Mouse (Mus musculus) forebrain, embryonic 11.5 days (tissue): ENCODE results near the gene Nat14. TPM values are rescaled to one million over a fixed set of nuclear protein-coding genes. Genes with fewer than 3 reads are reported as not detected.
A peak's percentile ranks its signal among the peaks of the same experiment; 100 is the strongest.

ENCODE experiments used
- ATAC-seq: fragments of 200-750 bp; cut with Nextera tagmentation; replicated peaks from 2 replicates; pipeline ENCODE4 v1.8.0; 2017; ENCODE audit warnings: moderate TSS enrichment; ENCODE audit not compliant: low FRiP score
- DNase-seq: peaks from one replicate; pipeline ENCODE4 v3.0.0-alpha.2; 2017; ENCODE audit warnings: low spot score
- H3K27ac ChIP-seq: fragments of 300-500 bp; sonication (generic); 2 replicates; pipeline ENCODE4 v1.5.1; 2014; ENCODE audit warnings: low read depth, low read length
- H3K27me3 ChIP-seq: fragments of 300-500 bp; sonication (generic); 2 replicates; pipeline ENCODE4 v1.6.1; 2014; ENCODE audit warnings: mild to moderate bottlenecking, low read length, mixed read lengths; ENCODE audit not compliant: control insufficient read depth, insufficient read depth
- H3K36me3 ChIP-seq: fragments of 300-500 bp; sonication (generic); 2 replicates; pipeline ENCODE4 v1.6.1; 2014; ENCODE audit warnings: mild to moderate bottlenecking, low read length, moderate library complexity, mixed read lengths; ENCODE audit not compliant: control insufficient read depth, insufficient read depth
- H3K4me1 ChIP-seq: fragments of 300-500 bp; sonication (generic); replicated peaks from 2 replicates; pipeline ENCODE4 v1.6.1; 2014; ENCODE audit warnings: low read length, mixed read lengths; ENCODE audit not compliant: control insufficient read depth, insufficient read depth
- H3K4me2 ChIP-seq: fragments of 300-500 bp; sonication (generic); 2 replicates; pipeline ENCODE4 v1.6.1; 2014; ENCODE audit warnings: low read depth, mild to moderate bottlenecking, low read length, moderate library complexity, mixed read lengths; ENCODE audit not compliant: severe bottlenecking
- H3K4me3 ChIP-seq: fragments of 300-500 bp; sonication (generic); 2 replicates; pipeline ENCODE4 v1.5.1; 2014; ENCODE audit warnings: low read depth, low read length
- H3K9ac ChIP-seq: fragments of 300-500 bp; sonication (generic); 2 replicates; pipeline ENCODE4 v1.6.1; 2014; ENCODE audit warnings: low read length
- H3K9me3 ChIP-seq: fragments of 300-500 bp; sonication (generic); 2 replicates; pipeline ENCODE4 v1.6.1; 2016; ENCODE audit warnings: low read length, mixed read lengths; ENCODE audit not compliant: control insufficient read depth
- WGBS: fragments of 180-500 bp; shearing (Covaris S2); extraction: QIAGEN DNeasy Blood & Tissue Kit; methylation state at CpG from one replicate; pipeline ENCODE4 v1.1.7; 2014; 5-methylcytosine and 5-hydroxymethylcytosine counted together
- polyA plus RNA-seq: library from polyadenylated mRNA; unstranded; fragments of >200 nt; fragmentation: Nextera tagmentation; extraction: Ambion mirVana; gene quantifications from 2 replicates; pipeline ENCODE4 v1.2.1, GENCODE M21; 2014

The Nat14 gene
- polyA plus RNA-seq, 1 experiment from 2014 or later, result 10.8 TPM

GRCm38 (mm10) chr7:4915669-4916416, 6.0 kb upstream of the Nat14 start:
- Histone ChIP-seq H3K9me3 (no peaks in the 10 kb centered on the region), H3K4me3 (peak overlapping the region; percentile 70), H3K4me2 (peak overlapping the region; percentile 90), H3K36me3 (peaks cover 4% of the 10 kb centered on the region; the same call in 1 of the 2 replicates), H3K9ac (peak overlapping the region; percentile 94), H3K27ac (peak overlapping the region; percentile 81), H3K4me1 (peaks cover 8% of the 10 kb centered on the region; the same call in 1 of the 2 replicates), H3K27me3 (no peaks in the 10 kb centered on the region)
- DNase-seq (peak; percentile 53), ATAC-seq (peak; percentile 23)
- 25% methylated on average over 14 of the region's 14 CpGs for WGBS

GRCm38 (mm10) chr7:4917494-4917893, 4.3 kb upstream of the Nat14 start:
- Histone ChIP-seq H3K4me3 (no peak overlapping the region), H3K27ac (no peak overlapping the region), H3K27me3 (no peaks in the 10 kb centered on the region), H3K36me3 (peaks cover 5% of the 10 kb centered on the region; the same call in 1 of the 2 replicates), H3K4me1 (peaks cover 19% of the 10 kb centered on the region), H3K9ac (no peak overlapping the region), H3K4me2 (no peak overlapping the region), H3K9me3 (no peaks in the 10 kb centered on the region)
- ATAC-seq, result no peak
- 83% methylated on average over 2 of the region's 2 CpGs for WGBS
- no peak for DNase-seq

- Histone ChIP-seq H3K4me2 (no peak overlapping the region), H3K9me3 (no peaks in the 10 kb centered on the region), H3K4me1 (peaks cover 26% of the 10 kb centered on the region), H3K27ac (no peak overlapping the region), H3K4me3 (no peak overlapping the region), H3K27me3 (no peaks in the 10 kb centered on the region), H3K36me3 (peaks cover 5% of the 10 kb centered on the region; the same call in 1 of the 2 replicates), H3K9ac (no peak overlapping the region)
- DNase-seq, result no peak
- 95% methylated on average over 15 of the region's 15 CpGs for WGBS
- ATAC-seq, result no peak
Measured at GRCm38 (mm10) chr7:4918681-4919080, 3.1 kb upstream of the Nat14 start.

- H3K27ac ChIP-seq, result no peak overlapping the region
- H3K4me3 ChIP-seq, result no peak overlapping the region
- no peak overlapping the region for H3K9ac ChIP-seq
- H3K9me3 ChIP-seq, result no peaks in the 10 kb centered on the region
- no peak overlapping the region for H3K4me2 ChIP-seq
- H3K27me3 ChIP-seq, result no peaks in the 10 kb centered on the region
- peaks cover 31% of the 10 kb centered on the region for H3K4me1 ChIP-seq
- DNase-seq (peak; percentile 49), ATAC-seq (no peak)
- WGBS, result 89% methylated on average over 21 of the region's 21 CpGs
- H3K36me3 ChIP-seq, result peaks cover 5% of the 10 kb centered on the region; the same call in 1 of the 2 replicates
Measured at GRCm38 (mm10) chr7:4919096-4919495, 2.7 kb upstream of the Nat14 start.

GRCm38 (mm10) chr7:4919971-4920370, 1.9 kb upstream of the Nat14 start:
- Histone ChIP-seq H3K36me3 (peaks cover 5% of the 10 kb centered on the region; the same call in 1 of the 2 replicates), H3K27me3 (no peaks in the 10 kb centered on the region), H3K4me1 (peaks cover 38% of the 10 kb centered on the region), H3K4me2 (no peak overlapping the region), H3K9ac (no peak overlapping the region), H3K9me3 (no peaks in the 10 kb centered on the region), H3K27ac (no peak overlapping the region), H3K4me3 (no peak overlapping the region)
- no peak for ATAC-seq
- DNase-seq, result no peak
- WGBS, result 90% methylated on average over 21 of the region's 21 CpGs

GRCm38 (mm10) chr7:4920496-4920895, 1.3 kb upstream of the Nat14 start:
- no peak overlapping the region for H3K9ac ChIP-seq
- H3K4me2 ChIP-seq, result no peak overlapping the region
- peak overlapping the region; percentile 97; the same call in 1 of the 2 replicates for H3K27ac ChIP-seq

GRCm38 (mm10) chr7:4920976-4921823, 628 bp upstream of the Nat14 start:
- Histone ChIP-seq H3K27ac (peak overlapping the region; percentile 97), H3K36me3 (peaks cover 5% of the 10 kb centered on the region; the same call in 1 of the 2 replicates), H3K9me3 (no peaks in the 10 kb centered on the region), H3K27me3 (no peaks in the 10 kb centered on the region), H3K4me3 (no peak overlapping the region), H3K4me1 (peaks cover 48% of the 10 kb centered on the region), H3K9ac (peak overlapping the region; percentile 35), H3K4me2 (no peak overlapping the region; the same call in 1 of the 2 replicates)
- DNase-seq (peak; percentile 57), ATAC-seq (no peak)
- 56% methylated on average over 23 of the region's 23 CpGs for WGBS

More at GRCm38 (mm10) chr7:4920496-4920895, 1.3 kb upstream of the Nat14 start:
- H3K9me3 ChIP-seq, result no peaks in the 10 kb centered on the region
- H3K27me3 ChIP-seq, result no peaks in the 10 kb centered on the region
- peaks cover 5% of the 10 kb centered on the region; the same call in 1 of the 2 replicates for H3K36me3 ChIP-seq
- H3K4me3 ChIP-seq, result no peak overlapping the region
- peaks cover 44% of the 10 kb centered on the region for H3K4me1 ChIP-seq
- WGBS, result 91% methylated on average over 19 of the region's 19 CpGs
- DNase-seq (peak; percentile 50), ATAC-seq (no peak)

GRCm38 (mm10) chr7:4922508-4922907, 680 bp downstream of the Nat14 start:
- Histone ChIP-seq H3K4me3 (peak overlapping the region; percentile 31), H3K4me1 (peaks cover 44% of the 10 kb centered on the region), H3K36me3 (peaks cover 5% of the 10 kb centered on the region; the same call in 1 of the 2 replicates), H3K27me3 (no peaks in the 10 kb centered on the region), H3K27ac (peak overlapping the region; percentile 97), H3K9ac (peak overlapping the region; percentile 59), H3K4me2 (peak overlapping the region; percentile 81), H3K9me3 (no peaks in the 10 kb centered on the region)
- ATAC-seq (peak; percentile 85), DNase-seq (peak; percentile 93)
- under 1% methylated on average over 14 of the region's 14 CpGs for WGBS
